ENCODE assay signal across 8 mouse cellular contexts in genomic region chr2:18031831-18032537, GRCm38 (mm10). TPM values are rescaled to one million over a fixed set of nuclear protein-coding genes. Genes with fewer than 3 reads are reported as not detected.
DNase-seq lines count a peak whose midpoint lies in the region; ATAC-seq lines count a peak whose summit lies in the region.

No protein-coding gene starts in this region.

- H3K9ac ChIP-seq in intestine, embryonic 16.5 days (ENCODE audit: low read depth, low read length), result peak overlapping the region; percentile 92
- peak overlapping the region; percentile 19; the same call in 1 of the 2 replicates for H3K9ac ChIP-seq in liver, embryonic 15.5 days
- peak overlapping the region; percentile 35; the same call in 1 of the 2 replicates for H3K9ac ChIP-seq in stomach, embryonic 15.5 days

- no peak overlapping the region for H3K27ac ChIP-seq in brown adipose tissue, adult 24 weeks (replicated peaks; ENCODE audit: low read depth, low read length)
- H3K27ac ChIP-seq in intestine, embryonic 16.5 days (ENCODE audit: low read length), result peak overlapping the region; percentile 43; the same call in 1 of the 2 replicates
- no peak overlapping the region for H3K27ac ChIP-seq in liver, embryonic 15.5 days (replicated peaks)
- no peak overlapping the region for H3K27ac ChIP-seq in stomach, embryonic 15.5 days

- peaks cover 32% of the 10 kb centered on the region for H3K4me1 ChIP-seq in megakaryocyte, embryonic 14.5 days
- no peaks in the 10 kb centered on the region; the same call in 1 of the 2 replicates for H3K4me1 ChIP-seq in brown adipose tissue, adult 24 weeks (ENCODE audit: control insufficient read depth, insufficient read depth, insufficient read length, low read length)
- peaks cover 16% of the 10 kb centered on the region for H3K4me1 ChIP-seq in intestine, embryonic 16.5 days (ENCODE audit: control insufficient read depth, insufficient read depth, low read length)
- peaks cover 26% of the 10 kb centered on the region for H3K4me1 ChIP-seq in liver, embryonic 15.5 days (replicated peaks)
- H3K4me1 ChIP-seq in stomach, embryonic 15.5 days, result peaks cover 12% of the 10 kb centered on the region

- peaks cover 57% of the 10 kb centered on the region for H3K27me3 ChIP-seq in megakaryocyte, embryonic 14.5 days (replicated peaks)
- no peaks in the 10 kb centered on the region for H3K27me3 ChIP-seq in intestine, embryonic 16.5 days (replicated peaks; ENCODE audit: control insufficient read depth, insufficient read depth, low read length)
- peaks cover 90% of the 10 kb centered on the region for H3K27me3 ChIP-seq in liver, embryonic 15.5 days
- H3K27me3 ChIP-seq in stomach, embryonic 15.5 days (replicated peaks), result no peaks in the 10 kb centered on the region

- DNase-seq in forelimb bud, embryonic 11.5 days (ENCODE audit: low read depth, low spot score), result peak; percentile 85
- DNase-seq in thymus, postnatal 10 days (ENCODE audit: low spot score in 2 of 2), result no peak

- H3K4me2 ChIP-seq in intestine, embryonic 16.5 days (ENCODE audit: low read depth, low read length), result peak overlapping the region; percentile 97
- peak overlapping the region; percentile 66 for H3K4me2 ChIP-seq in liver, embryonic 15.5 days
- H3K4me2 ChIP-seq in stomach, embryonic 15.5 days, result peak overlapping the region; percentile 89

- no peaks in the 10 kb centered on the region for H3K9me3 ChIP-seq in megakaryocyte, embryonic 14.5 days
- no peaks in the 10 kb centered on the region for H3K9me3 ChIP-seq in intestine, embryonic 16.5 days (ENCODE audit: control insufficient read depth, low read length)
- no peaks in the 10 kb centered on the region for H3K9me3 ChIP-seq in liver, embryonic 15.5 days (replicated peaks)
- H3K9me3 ChIP-seq in stomach, embryonic 15.5 days, result no peaks in the 10 kb centered on the region

- H3K36me3 ChIP-seq in megakaryocyte, embryonic 14.5 days (replicated peaks; ENCODE audit: low read length), result no peaks in the 10 kb centered on the region
- H3K36me3 ChIP-seq in intestine, embryonic 16.5 days (ENCODE audit: control insufficient read depth, insufficient read depth, low read length), result no peaks in the 10 kb centered on the region
- H3K36me3 ChIP-seq in liver, embryonic 15.5 days (replicated peaks), result no peaks in the 10 kb centered on the region
- no peaks in the 10 kb centered on the region for H3K36me3 ChIP-seq in stomach, embryonic 15.5 days

- peak overlapping the region; percentile 70 for H3K4me3 ChIP-seq in megakaryocyte, embryonic 14.5 days (replicated peaks)
- H3K4me3 ChIP-seq in brown adipose tissue, adult 24 weeks (ENCODE audit: insufficient read depth, low read depth, low read length), result peak overlapping the region; percentile 58
- peak overlapping the region; percentile 53 for H3K4me3 ChIP-seq in intestine, embryonic 16.5 days (ENCODE audit: low read length)
- peak overlapping the region; percentile 41 for H3K4me3 ChIP-seq in liver, embryonic 15.5 days (replicated peaks)
- H3K4me3 ChIP-seq in stomach, embryonic 15.5 days (replicated peaks), result peak overlapping the region; percentile 40

- no peak for ATAC-seq in megakaryocyte, adult 5-6 weeks (ENCODE audit: poor library complexity, severe bottlenecking)
- no peak for ATAC-seq in intestine, embryonic 16.5 days
- no peak for ATAC-seq in liver, embryonic 15.5 days (ENCODE audit: insufficient read depth)
- no peak for ATAC-seq in stomach, embryonic 15.5 days (ENCODE audit: insufficient read depth, low FRiP score, low read depth)

- 6% methylated on average over 34 of the region's 34 CpGs for WGBS in intestine, embryonic 16.5 days
- WGBS in liver, embryonic 15.5 days (ENCODE audit: insufficient replicate concordance), result 7% methylated on average over 34 of the region's 34 CpGs
- WGBS in stomach, embryonic 15.5 days, result 7% methylated on average over 34 of the region's 34 CpGs

RNA-seq across cellular contexts. Expression of gene A930004D18Rik, which starts 5.6 kb away (rescaled TPM):
- 0.12 and 1.7 TPM in 2 replicates for polyA plus RNA-seq in megakaryocyte, embryonic 14.5 days (2012; ENCODE audit: insufficient read depth, low replicate concordance)
- total RNA-seq in megakaryocyte, adult 5-6 weeks (2015), result not detected in 2 replicates
- total RNA-seq in megakaryocyte, adult 5-6 weeks (2017), result 0.22 and 0.24 TPM in 2 replicates
- 0.87 and 1.2 TPM in 2 replicates for polyA plus RNA-seq in brown adipose tissue, adult 24 weeks (2012; ENCODE audit: insufficient read depth, insufficient read length, missing spikeins)
- 9.8 and 11.5 TPM in 2 replicates for polyA plus RNA-seq in intestine, embryonic 16.5 days (2015; fragmentation: Nextera tagmentation; extraction: Ambion mirVana)
- polyA plus RNA-seq in liver, embryonic 15.5 days (2015; fragmentation: Nextera tagmentation; extraction: Ambion mirVana), result 1.3 and 1.4 TPM in 2 replicates
- 11.3 and 12.7 TPM in 2 replicates for polyA plus RNA-seq in stomach, embryonic 15.5 days (2015; fragmentation: Nextera tagmentation; extraction: Ambion mirVana)

RNA-seq across cellular contexts. Expression of gene Skida1, which starts 16.9 kb away (rescaled TPM):
- polyA plus RNA-seq in megakaryocyte, embryonic 14.5 days (2012; ENCODE audit: insufficient read depth, low replicate concordance), result 0.04 and 1.8 TPM in 2 replicates
- total RNA-seq in megakaryocyte, adult 5-6 weeks (2015), result 0.09 TPM in 1 of 2 replicates, not detected in the other
- not detected in 2 replicates for total RNA-seq in megakaryocyte, adult 5-6 weeks (2017)
- 0.25 and 0.55 TPM in 2 replicates for polyA plus RNA-seq in brown adipose tissue, adult 24 weeks (2012; ENCODE audit: insufficient read depth, insufficient read length, missing spikeins)
- 2.0 and 2.7 TPM in 2 replicates for polyA plus RNA-seq in intestine, embryonic 16.5 days (2015; fragmentation: Nextera tagmentation; extraction: Ambion mirVana)
- 0.37 and 0.47 TPM in 2 replicates for polyA plus RNA-seq in liver, embryonic 15.5 days (2015; fragmentation: Nextera tagmentation; extraction: Ambion mirVana)
- polyA plus RNA-seq in stomach, embryonic 15.5 days (2015; fragmentation: Nextera tagmentation; extraction: Ambion mirVana), result 4.0 TPM in 2 replicates

RNA-seq across cellular contexts. Expression of gene Mllt10, which starts 23.1 kb away (rescaled TPM):
- 5.1 and 28.3 TPM in 2 replicates for polyA plus RNA-seq in megakaryocyte, embryonic 14.5 days (2012; ENCODE audit: insufficient read depth, low replicate concordance)
- 41.5 and 50.7 TPM in 2 replicates for total RNA-seq in megakaryocyte, adult 5-6 weeks (2015)
- total RNA-seq in megakaryocyte, adult 5-6 weeks (2017), result 47.3 and 52.8 TPM in 2 replicates
- polyA plus RNA-seq in brown adipose tissue, adult 24 weeks (2012; ENCODE audit: insufficient read depth, insufficient read length, missing spikeins), result 9.2 and 10.1 TPM in 2 replicates
- polyA plus RNA-seq in intestine, embryonic 16.5 days (2015; fragmentation: Nextera tagmentation; extraction: Ambion mirVana), result 45.4 and 47.2 TPM in 2 replicates
- polyA plus RNA-seq in liver, embryonic 15.5 days (2015; fragmentation: Nextera tagmentation; extraction: Ambion mirVana), result 26.2 and 27.9 TPM in 2 replicates
- polyA plus RNA-seq in stomach, embryonic 15.5 days (2015; fragmentation: Nextera tagmentation; extraction: Ambion mirVana), result 52.2 and 59.1 TPM in 2 replicates

RNA-seq across cellular contexts. Expression of gene H2al2a, which starts 35.2 kb away (rescaled TPM):
- not detected in 2 replicates for polyA plus RNA-seq in megakaryocyte, embryonic 14.5 days (2012; ENCODE audit: insufficient read depth, low replicate concordance)
- not detected in 2 replicates for total RNA-seq in megakaryocyte, adult 5-6 weeks (2015)
- total RNA-seq in megakaryocyte, adult 5-6 weeks (2017), result not detected in 2 replicates
- not detected in 2 replicates for polyA plus RNA-seq in brown adipose tissue, adult 24 weeks (2012; ENCODE audit: insufficient read depth, insufficient read length, missing spikeins)
- not detected in 2 replicates for polyA plus RNA-seq in intestine, embryonic 16.5 days (2015; fragmentation: Nextera tagmentation; extraction: Ambion mirVana)
- not detected in 2 replicates for polyA plus RNA-seq in liver, embryonic 15.5 days (2015; fragmentation: Nextera tagmentation; extraction: Ambion mirVana)
- not detected in 2 replicates for polyA plus RNA-seq in stomach, embryonic 15.5 days (2015; fragmentation: Nextera tagmentation; extraction: Ambion mirVana)

Comparison
In these comparisons a context has a peak if more than half of its experiments do, and no peak if none do; other contexts are left out.
1. H3K9ac ChIP-seq: peak in every context shown above with its lines; median percentile 92 in intestine, embryonic 16.5 days; 35 in stomach, embryonic 15.5 days; 19 in liver, embryonic 15.5 days.